Mouse (Mus musculus) 416B (cell line): ENCODE data around the gene Sema4g.
A peak's percentile ranks its signal among the peaks of the same experiment; 100 is the strongest.

Source experiments
- DNase-seq: peaks from one replicate; pipeline ENCODE4 v3.0.0; 2011; ENCODE audit warnings: low read depth

The Sema4g gene

GRCm38 (mm10) chr19:45003740-45004516 lies 15.0 kb downstream of the Sema4g start:
- DNase-seq: no peak

- peak; percentile 87 for DNase-seq
These were observed 16.5 kb downstream of the Sema4g start, which contains the start of gene Twnk for GRCm38 (mm10) chr19:45005444-45005843. Twnk (plus strand) TSS chr19:45005663.

GRCm38 (mm10) chr19:45005957-45006712 lies 17.2 kb downstream of the Sema4g start, which contains the start of gene Mrpl43:
Mrpl43 (minus strand) TSS chr19:45006442.
- peak; percentile 90 for DNase-seq

- DNase-seq: peak; percentile 39
These were observed 18.1 kb downstream of the Sema4g start for GRCm38 (mm10) chr19:45007021-45007420.

- DNase-seq: no peak
These were observed 18.7 kb downstream of the Sema4g start for GRCm38 (mm10) chr19:45007425-45008191.

- no peak for DNase-seq
These were observed 21.7 kb downstream of the Sema4g start for GRCm38 (mm10) chr19:45010646-45011045.

GRCm38 (mm10) chr19:45012219-45012618 lies 23.3 kb downstream of the Sema4g start:
- no peak for DNase-seq

GRCm38 (mm10) chr19:45012636-45013035 lies 23.7 kb downstream of the Sema4g start:
- peak; percentile 65 for DNase-seq

- DNase-seq: no peak
These were observed 24.8 kb downstream of the Sema4g start for GRCm38 (mm10) chr19:45013581-45014225.

- peak; percentile 51 for DNase-seq
These were observed 25.6 kb downstream of the Sema4g start, which contains the start of gene Lzts2 for GRCm38 (mm10) chr19:45014335-45014971. Lzts2 (plus strand) TSS chr19:45014414.

GRCm38 (mm10) chr19:45014981-45015402 lies 26.1 kb downstream of the Sema4g start:
- no peak for DNase-seq

- DNase-seq: peak; percentile 63
These were observed 26.8 kb downstream of the Sema4g start for GRCm38 (mm10) chr19:45015518-45016281.

- DNase-seq: peak; percentile 83
These were observed 27.7 kb downstream of the Sema4g start for GRCm38 (mm10) chr19:45016341-45017215.

- DNase-seq: peak; percentile 86
These were observed 28.4 kb downstream of the Sema4g start for GRCm38 (mm10) chr19:45017216-45017771.

- no peak for DNase-seq
These were observed 29.0 kb downstream of the Sema4g start for GRCm38 (mm10) chr19:45017909-45018308.

- peak; percentile 38 for DNase-seq
These were observed 29.5 kb downstream of the Sema4g start for GRCm38 (mm10) chr19:45018351-45018831.

GRCm38 (mm10) chr19:45020348-45020747 lies 31.4 kb downstream of the Sema4g start:
- DNase-seq: peak; percentile 42

GRCm38 (mm10) chr19:45021362-45021761 lies 32.5 kb downstream of the Sema4g start:
- no peak for DNase-seq

GRCm38 (mm10) chr19:45023993-45024392 lies 35.1 kb downstream of the Sema4g start:
- no peak for DNase-seq
